Mouse (Mus musculus) heart, embryonic 14.5 days (tissue): ENCODE results near the gene Tldc2. TPM values are rescaled to one million over a fixed set of nuclear protein-coding genes. Genes with fewer than 3 reads are reported as not detected.

Experiments used
- ATAC-seq: fragments of 200-750 bp; cut with Nextera tagmentation; 2 replicates; pipeline ENCODE4 v1.8.0; 2017; ENCODE audit warnings: low read depth, moderate TSS enrichment; ENCODE audit not compliant: insufficient number of reproducible peaks, insufficient read depth, low FRiP score
- H3K27ac ChIP-seq, 2 experiments: fragments of 200-500 bp in 1 of 2; fragments of 300-500 bp in 1 of 2; sonication (generic) in 1 of 2; replicated peaks in 1 of 2; 2 replicates each; pipeline ENCODE4 v1.5.1; 2012 to 2014; ENCODE audit warnings: low read depth in 2 of 2, low read length in 2 of 2, control low read depth in 1 of 2, mild to moderate bottlenecking in 1 of 2, mixed read lengths in 1 of 2; ENCODE audit not compliant: control insufficient read depth in 1 of 2, insufficient read depth in 1 of 2
- H3K27me3 ChIP-seq: fragments of 300-500 bp; sonication (generic); 2 replicates; pipeline ENCODE4 v1.6.1; 2014; ENCODE audit warnings: mild to moderate bottlenecking, low read length, control low read depth; ENCODE audit not compliant: control insufficient read depth, insufficient read depth
- H3K36me3 ChIP-seq: fragments of 300-500 bp; sonication (generic); 2 replicates; pipeline ENCODE4 v1.6.1; 2014; ENCODE audit warnings: mild to moderate bottlenecking, control low read depth, low read length, mixed read lengths; ENCODE audit not compliant: control insufficient read depth, insufficient read depth
- H3K4me1 ChIP-seq, 2 experiments: fragments of 200-500 bp in 1 of 2; fragments of 300-500 bp in 1 of 2; sonication (generic) in 1 of 2; 2 replicates each; pipeline ENCODE4 v1.6.1; 2012 to 2014; ENCODE audit warnings: low read length in 2 of 2, control low read depth in 1 of 2, mixed read lengths in 1 of 2; ENCODE audit not compliant: control insufficient read depth in 2 of 2, insufficient read depth in 2 of 2
- H3K4me2 ChIP-seq: fragments of 300-500 bp; sonication (generic); 2 replicates; pipeline ENCODE4 v1.6.1; 2014; ENCODE audit warnings: mild to moderate bottlenecking, low read length
- H3K4me3 ChIP-seq, 2 experiments: fragments of 200-500 bp in 1 of 2; fragments of 300-500 bp in 1 of 2; sonication (generic) in 1 of 2; 2 replicates each; pipeline ENCODE4 v1.5.1; 2012 to 2014; ENCODE audit warnings: low read length in 2 of 2, mild to moderate bottlenecking in 2 of 2, control low read depth in 1 of 2, low read depth in 1 of 2, moderate library complexity in 1 of 2; ENCODE audit not compliant: control insufficient read depth in 1 of 2, insufficient read depth in 1 of 2
- H3K9ac ChIP-seq: fragments of 300-500 bp; sonication (generic); 2 replicates; pipeline ENCODE4 v1.6.1; 2014; ENCODE audit warnings: mild to moderate bottlenecking, low read length
- H3K9me3 ChIP-seq: fragments of 300-500 bp; sonication (generic); 2 replicates; pipeline ENCODE4 v1.6.1; 2016; ENCODE audit warnings: low read length, control low read depth; ENCODE audit not compliant: control insufficient read depth
- WGBS: fragments of 180-500 bp; shearing (Covaris S2); extraction: QIAGEN DNeasy Blood & Tissue Kit; methylation state at CpG from one replicate; pipeline ENCODE4 v1.1.7; 2014; 5-methylcytosine and 5-hydroxymethylcytosine counted together
- polyA plus RNA-seq: library from polyadenylated mRNA; unstranded; fragments of >200 nt; fragmentation: Nextera tagmentation; extraction: Ambion mirVana; gene quantifications from 2 replicates; pipeline ENCODE4 v1.2.1, GENCODE M21; 2014

The Tldc2 gene
- polyA plus RNA-seq, 1 experiment from 2014 or later, result not detected

GRCm38 (mm10) chr2:157104454-157104853 lies 17.6 kb downstream of the Tldc2 start:
- H3K4me2 ChIP-seq, result no peak overlapping the region
- no peaks in the 10 kb centered on the region for H3K9me3 ChIP-seq
- H3K27ac ChIP-seq, result no peak overlapping the region
- H3K4me3 ChIP-seq, result no peak overlapping the region
- H3K9ac ChIP-seq, result no peak overlapping the region
- peaks cover 0 to 4% of the 10 kb centered on the region in 2 experiments; a peak in 1 of 4 replicates for H3K4me1 ChIP-seq
- ATAC-seq, result no peak
- no peaks in the 10 kb centered on the region for H3K27me3 ChIP-seq
- WGBS, result 90% methylated on average over 8 of the region's 8 CpGs
- peaks cover 64% of the 10 kb centered on the region for H3K36me3 ChIP-seq

GRCm38 (mm10) chr2:157108236-157108635 lies 21.4 kb downstream of the Tldc2 start:
- no peak for ATAC-seq
- no peaks in the 10 kb centered on the region for H3K27me3 ChIP-seq
- no peak overlapping the region for H3K27ac ChIP-seq
- 87% methylated on average over 4 of the region's 4 CpGs for WGBS
- H3K36me3 ChIP-seq, result peaks cover 75% of the 10 kb centered on the region
- H3K4me2 ChIP-seq, result no peak overlapping the region
- H3K4me3 ChIP-seq, result no peak overlapping the region
- no peaks in the 10 kb centered on the region for H3K9me3 ChIP-seq
- no peak overlapping the region for H3K9ac ChIP-seq
- no peaks in the 10 kb centered on the region for H3K4me1 ChIP-seq

GRCm38 (mm10) chr2:157116964-157117363 lies 30.1 kb downstream of the Tldc2 start:
- no peak overlapping the region for H3K9ac ChIP-seq
- H3K4me3 ChIP-seq, result no peak overlapping the region
- no peak overlapping the region for H3K4me2 ChIP-seq
- no peaks in the 10 kb centered on the region for H3K4me1 ChIP-seq
- H3K9me3 ChIP-seq, result no peaks in the 10 kb centered on the region
- H3K27ac ChIP-seq, result no peak overlapping the region
- no peak for ATAC-seq
- H3K27me3 ChIP-seq, result no peaks in the 10 kb centered on the region
- H3K36me3 ChIP-seq, result peaks cover 61% of the 10 kb centered on the region
- 18% methylated on average over 3 of the region's 3 CpGs for WGBS

DNA sequence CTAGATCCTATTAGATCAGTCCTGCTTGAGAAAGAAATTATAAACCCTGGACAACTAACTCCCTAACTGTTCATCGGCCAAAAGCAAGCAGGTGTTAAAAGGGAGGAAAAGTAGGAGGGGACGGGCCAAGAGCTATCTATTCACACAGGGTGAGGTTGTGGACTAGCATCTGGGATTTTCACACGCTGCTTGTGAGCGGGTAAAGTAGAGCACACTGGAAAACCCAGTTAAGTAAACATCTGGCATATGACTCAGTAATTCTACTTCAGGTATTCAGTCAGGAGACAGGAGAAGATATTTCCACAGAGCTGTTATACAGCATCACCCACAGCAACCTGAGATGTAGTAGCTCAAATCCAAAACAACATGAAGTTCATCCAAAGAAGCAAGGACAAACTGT lies 31.7 kb downstream of the Tldc2 start:
- Histone ChIP-seq H3K9ac (no peak overlapping the region), H3K27me3 (no peaks in the 10 kb centered on the region), H3K4me1 (no peaks in the 10 kb centered on the region), H3K4me3 (no peak overlapping the region), H3K36me3 (peaks cover 56% of the 10 kb centered on the region), H3K4me2 (no peak overlapping the region), H3K9me3 (no peaks in the 10 kb centered on the region), H3K27ac (no peak overlapping the region)
- ATAC-seq, result no peak
- 73% methylated on average over 4 of the region's 4 CpGs for WGBS

- 60% methylated on average over 3 of the region's 3 CpGs for WGBS
- no peak for ATAC-seq
These were observed 32.2 kb downstream of the Tldc2 start for GRCm38 (mm10) chr2:157119075-157119474.

GRCm38 (mm10) chr2:157121766-157122165 lies 34.9 kb downstream of the Tldc2 start:
- no peak overlapping the region for H3K9ac ChIP-seq
- peaks cover 51% of the 10 kb centered on the region for H3K36me3 ChIP-seq
- no peak overlapping the region for H3K27ac ChIP-seq
- H3K4me3 ChIP-seq, result no peak overlapping the region
- WGBS, result 88% methylated on average over 8 of the region's 8 CpGs
- H3K4me2 ChIP-seq, result no peak overlapping the region
- H3K27me3 ChIP-seq, result no peaks in the 10 kb centered on the region
- ATAC-seq, result no peak
- no peaks in the 10 kb centered on the region for H3K9me3 ChIP-seq
- peaks cover 0 to 4% of the 10 kb centered on the region in 2 experiments; a peak in 1 of 4 replicates for H3K4me1 ChIP-seq

More at GRCm38 (mm10) chr2:157119075-157119474, 32.2 kb downstream of the Tldc2 start:
- Histone ChIP-seq H3K36me3 (peaks cover 51% of the 10 kb centered on the region), H3K4me1 (no peaks in the 10 kb centered on the region), H3K27ac (no peak overlapping the region), H3K9ac (no peak overlapping the region), H3K9me3 (no peaks in the 10 kb centered on the region), H3K4me2 (no peak overlapping the region), H3K4me3 (no peak overlapping the region), H3K27me3 (no peaks in the 10 kb centered on the region)

DNA sequence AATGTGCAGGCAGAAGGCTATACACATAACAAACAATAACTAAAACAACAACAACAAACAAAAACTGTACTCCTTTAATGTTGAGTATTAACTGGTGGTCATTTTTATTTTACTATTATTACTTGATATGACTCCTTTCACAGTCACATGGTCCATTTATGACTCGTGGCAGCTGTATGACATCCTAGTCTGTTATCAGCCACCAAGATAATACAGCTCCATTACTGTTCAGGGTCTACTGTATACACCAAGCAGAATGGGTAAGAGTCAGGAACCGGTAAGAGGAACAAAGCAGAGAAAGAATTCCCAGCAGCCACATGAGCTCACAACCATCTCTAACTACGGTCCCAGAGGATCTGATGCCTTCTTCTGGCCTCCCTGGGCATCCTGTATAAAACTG lies 38.4 kb downstream of the Tldc2 start:
- Histone ChIP-seq H3K4me2 (no peak overlapping the region), H3K36me3 (peaks cover 33% of the 10 kb centered on the region), H3K4me3 (no peak overlapping the region), H3K27ac (no peak overlapping the region), H3K27me3 (no peaks in the 10 kb centered on the region), H3K9ac (no peak overlapping the region), H3K9me3 (no peaks in the 10 kb centered on the region), H3K4me1 (peaks cover 0 to 4% of the 10 kb centered on the region in 2 experiments; a peak in 1 of 4 replicates)
- WGBS, result 62% methylated on average over 3 of the region's 3 CpGs
- no peak for ATAC-seq

GRCm38 (mm10) chr2:157127370-157127769 lies 40.5 kb downstream of the Tldc2 start:
- no peaks in the 10 kb centered on the region for H3K9me3 ChIP-seq
- peaks cover 12% of the 10 kb centered on the region; the same call in 1 of the 2 replicates for H3K36me3 ChIP-seq
- H3K4me3 ChIP-seq, result no peak overlapping the region
- H3K27me3 ChIP-seq, result no peaks in the 10 kb centered on the region
- peaks cover 0 to 4% of the 10 kb centered on the region in 2 experiments; a peak in 1 of 4 replicates for H3K4me1 ChIP-seq
- no peak overlapping the region for H3K4me2 ChIP-seq
- H3K9ac ChIP-seq, result no peak overlapping the region
- no peak overlapping the region for H3K27ac ChIP-seq
- no peak for ATAC-seq
- WGBS, result 81% methylated on average over 3 of the region's 3 CpGs
